Mouse (Mus musculus) bone marrow, adult 2 months (tissue): ENCODE results near the gene Ppfia1.

Experiments used
- CTCF ChIP-seq: fragments of 200-500 bp; IDR thresholded peaks from 2 replicates; pipeline ENCODE4 v1.5.1; 2011; ENCODE audit warnings: low read length, control low read depth; ENCODE audit not compliant: control insufficient read depth, insufficient read depth
- POLR2A ChIP-seq: fragments of 200-500 bp; IDR thresholded peaks from 2 replicates; pipeline ENCODE4 v1.6.1; 2011; ENCODE audit warnings: low read depth, mild to moderate bottlenecking, control low read depth, low read length, borderline replicate concordance; ENCODE audit not compliant: control insufficient read depth

- TF ChIP-seq POLR2A (no peak), CTCF (no peak)
These were observed 46.7 kb downstream of the Ppfia1 start for GRCm38 (mm10) chr7:144506807-144507206.
